Mouse (Mus musculus) embryonic fibroblast, embryonic 13.5 days (primary cell): ENCODE data around the gene Prepl.

Experiments used
- CTCF ChIP-seq: IDR thresholded peaks from 2 replicates; pipeline ENCODE4 v1.5.1; 2011; ENCODE audit warnings: mild to moderate bottlenecking, control low read depth, low read length, moderate library complexity, borderline replicate concordance; ENCODE audit not compliant: insufficient read depth
- POLR2A ChIP-seq: IDR thresholded peaks from 2 replicates; pipeline ENCODE4 v1.6.1; 2011; ENCODE audit warnings: low read depth, mild to moderate bottlenecking, control low read depth, low read length, moderate library complexity

- TF ChIP-seq CTCF (no peak), POLR2A (no peak)
Observed at GRCm38 (mm10) chr17:85033087-85033486, 57.0 kb downstream of the Prepl start.
